Mouse (Mus musculus) mouse embryonic stem cell (cell line): Measurements from ENCODE around the gene Tfpi2.

Experiments
- in situ Hi-C, 2 experiments: fragments of 300-500 bp; cut with MboI; formaldehyde crosslinking; loops; 1 replicate in 1 of 2; 3 replicates in 1 of 2; pipeline ENCODE4 v1.14.3; 2019 to 2020; ENCODE audit warnings: low sequenced_read_pairs in 2 of 2, low pct_unique_long_range_greater_than_20kb in 1 of 2, mixed read lengths in 1 of 2; ENCODE audit not compliant: unreplicated experiment in 1 of 2

The Tfpi2 gene

DNA sequence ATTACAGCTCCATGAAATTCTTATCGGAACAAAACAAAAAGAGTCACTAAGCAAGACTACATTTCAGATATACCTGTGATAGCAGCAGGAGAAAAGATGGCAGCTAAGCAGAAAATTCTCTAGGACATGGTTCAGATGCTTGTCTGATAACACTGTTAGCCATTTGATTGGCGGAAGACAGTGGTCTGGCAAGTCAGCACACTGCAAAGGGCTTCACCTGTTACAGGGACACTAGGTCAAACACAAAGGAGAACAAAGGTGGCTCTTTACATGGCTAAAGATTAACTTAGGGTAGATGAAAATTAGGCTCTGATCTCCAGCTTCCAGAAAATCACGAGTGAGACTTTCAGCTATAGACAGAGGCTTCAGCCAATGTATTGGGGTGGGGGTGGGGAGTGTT, at the start of gene Tfpi2:
Tfpi2 (minus strand) TSS at position 170 of the 400 bp plus-strand sequence.
- in situ Hi-C loops = no loop called here

DNA sequence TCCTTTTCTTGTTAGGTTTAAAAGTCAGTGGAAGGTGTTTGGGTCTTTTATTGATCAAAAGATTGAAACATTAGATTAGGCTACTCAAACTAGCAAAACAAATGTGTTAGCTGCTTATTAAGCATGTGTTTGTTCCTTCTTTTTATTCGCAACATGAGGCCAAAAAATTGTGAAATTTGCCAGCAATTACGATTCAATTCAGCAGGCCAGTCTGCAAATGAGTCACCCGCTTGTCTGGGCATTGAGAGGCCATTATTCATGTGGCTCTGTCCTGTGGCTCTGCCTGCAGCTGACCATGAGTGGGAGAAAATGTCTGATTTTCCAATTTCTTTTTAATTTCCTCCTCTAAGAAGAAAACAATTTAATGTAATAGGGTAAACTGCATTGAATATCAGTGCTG, 42.2 kb upstream of the Tfpi2 start:
- in situ Hi-C loops = no loop called here

DNA sequence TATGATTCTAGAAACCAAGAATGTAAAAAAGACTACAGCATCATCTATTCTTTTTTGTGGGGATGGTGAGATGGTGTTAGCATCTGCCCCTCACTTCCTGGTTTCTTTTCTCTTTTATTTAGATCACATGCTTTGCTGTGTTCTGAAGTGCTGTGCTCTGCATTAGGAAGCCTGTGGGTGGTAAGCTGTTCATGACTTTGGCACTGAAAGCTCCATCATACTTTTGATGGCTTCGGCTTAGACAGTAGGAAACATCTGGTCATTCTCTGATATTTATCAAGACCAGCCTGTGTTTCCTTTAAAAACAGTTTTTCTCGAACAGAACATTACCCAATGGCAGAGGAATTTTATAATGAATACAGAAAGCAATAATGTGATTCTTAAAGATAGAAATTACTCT, 37.6 kb upstream of the Tfpi2 start:
- in situ Hi-C loops = no loop called here

DNA sequence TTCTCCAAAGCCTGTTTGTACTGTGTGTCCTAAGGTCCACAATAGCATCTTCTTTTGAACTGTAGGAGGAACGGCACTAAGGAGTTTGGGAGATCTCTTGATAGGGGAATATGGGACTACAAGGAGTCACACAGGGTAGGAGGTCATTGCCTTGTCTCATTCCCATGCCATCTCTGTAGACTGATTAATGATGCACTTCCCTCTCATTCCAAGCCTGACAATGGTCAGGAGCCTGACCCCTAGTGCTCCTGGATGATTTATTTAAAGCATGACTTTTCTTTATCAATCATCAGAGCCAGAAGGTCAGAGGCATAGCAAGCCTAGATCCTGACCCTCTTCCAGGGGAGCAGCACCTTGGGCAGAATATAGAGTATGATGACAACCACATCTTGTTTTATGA, 33.9 kb upstream of the Tfpi2 start:
- in situ Hi-C loops = no loop called here

DNA sequence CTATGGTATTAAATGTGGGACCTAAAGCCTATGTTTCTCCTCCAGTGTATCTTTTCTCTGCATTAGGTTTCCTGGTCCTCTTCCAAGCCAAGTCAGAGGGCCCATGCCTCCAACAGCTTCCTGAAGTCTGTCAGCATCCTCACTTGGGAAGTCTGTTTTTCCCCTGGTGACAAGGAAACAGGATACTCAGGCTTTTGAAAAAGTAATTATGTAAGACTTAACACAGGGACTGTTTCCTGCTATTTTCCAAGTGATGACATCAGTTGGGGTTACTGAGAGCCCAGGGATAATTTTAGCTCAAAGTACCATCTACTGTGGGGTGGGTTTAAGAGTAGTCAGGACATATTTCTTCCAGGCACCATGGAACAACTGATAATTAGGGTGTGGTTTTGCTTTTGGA, 20.8 kb upstream of the Tfpi2 start:
- in situ Hi-C loops = no loop called here

DNA sequence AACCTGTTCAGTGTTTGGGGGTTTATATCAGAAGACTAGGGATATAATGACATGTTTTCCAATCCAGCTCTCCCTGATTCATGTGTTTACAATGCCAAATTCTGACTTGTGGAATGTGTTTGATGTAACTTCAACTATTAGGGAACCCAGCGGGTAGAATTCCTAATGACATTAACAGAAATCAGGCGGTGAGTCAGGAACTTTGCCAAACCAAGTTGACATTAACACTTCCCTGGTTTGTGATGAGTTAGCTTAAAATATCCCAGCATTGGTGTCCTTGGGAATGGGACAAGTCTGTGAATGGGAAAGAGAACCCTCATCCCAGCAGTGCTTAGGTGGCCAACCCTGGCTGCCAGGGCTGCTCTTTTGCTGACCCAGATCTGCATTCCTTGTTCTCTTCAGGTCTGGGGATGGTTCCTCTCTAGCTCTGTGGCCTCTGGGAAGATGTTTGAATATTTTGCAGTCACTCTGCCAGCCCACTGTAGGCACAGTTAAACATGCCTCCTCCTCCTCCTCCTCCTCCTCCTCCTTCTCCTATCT, 19.9 kb upstream of the Tfpi2 start:
- in situ Hi-C loops = no loop called here

DNA sequence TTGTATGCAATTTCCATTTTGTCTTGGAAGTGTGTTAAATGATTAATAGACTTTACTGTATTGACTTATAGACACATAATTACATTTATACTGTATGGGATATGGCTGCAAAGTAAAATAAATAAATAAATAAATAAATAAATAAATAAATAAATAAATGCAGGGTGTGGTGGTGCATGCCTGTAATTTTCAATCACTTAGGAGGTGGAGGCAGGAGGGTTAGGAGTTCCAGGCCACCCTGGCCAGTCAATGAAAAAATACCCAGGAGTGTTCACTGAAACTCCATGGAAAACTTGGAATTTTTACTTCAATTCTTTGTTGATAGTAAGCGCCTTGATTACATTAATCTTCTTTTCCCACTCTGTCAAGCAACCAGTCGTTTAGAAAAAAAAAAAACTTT, 16.1 kb upstream of the Tfpi2 start:
- in situ Hi-C loops = no loop called here

DNA sequence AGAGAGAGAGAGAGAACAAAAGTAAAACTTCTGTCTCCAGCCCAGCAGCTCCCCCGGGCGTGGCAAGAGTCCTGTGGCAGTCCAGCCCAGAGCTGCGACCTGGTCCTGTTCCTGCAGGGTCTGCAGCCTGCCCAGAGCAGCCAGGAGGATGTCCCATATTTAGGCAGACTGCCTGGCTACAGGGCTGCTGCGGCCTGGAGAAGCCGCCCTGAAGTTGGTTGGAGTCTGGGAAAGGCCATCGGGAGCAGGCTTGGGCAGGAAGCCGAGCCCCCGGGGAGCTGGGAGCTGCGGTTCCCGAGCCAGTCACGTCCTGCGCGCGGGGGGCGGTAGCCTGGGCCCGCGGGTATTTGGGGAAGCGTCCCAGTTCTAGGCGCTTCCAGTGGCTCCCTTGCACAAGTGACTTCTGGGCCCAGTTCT, 15.2 kb upstream of the Tfpi2 start, which contains the start of gene Gng11:
Gng11 (plus strand) TSS at position 15 of the 417 bp plus-strand sequence.
- in situ Hi-C loops = no loop called here

DNA sequence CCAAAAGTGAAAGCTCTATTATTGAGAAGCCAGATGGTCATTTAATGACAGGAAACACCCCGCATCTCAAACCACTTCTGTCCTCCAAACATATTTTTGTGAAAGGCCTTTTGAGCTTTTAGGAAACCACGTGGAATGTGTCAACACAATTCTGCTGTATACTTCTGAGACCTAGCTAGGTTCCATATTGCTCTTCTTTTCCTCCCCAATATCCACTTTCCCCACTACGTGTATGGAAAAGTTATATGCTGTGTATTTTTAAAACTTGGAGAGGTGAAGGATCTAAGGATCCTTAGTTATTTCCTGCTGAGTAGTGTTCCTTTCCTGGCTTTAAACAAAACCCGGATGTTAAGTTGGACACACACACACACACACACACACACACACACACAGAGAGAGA, 14.7 kb upstream of the Tfpi2 start:
- in situ Hi-C loops = no loop called here

DNA sequence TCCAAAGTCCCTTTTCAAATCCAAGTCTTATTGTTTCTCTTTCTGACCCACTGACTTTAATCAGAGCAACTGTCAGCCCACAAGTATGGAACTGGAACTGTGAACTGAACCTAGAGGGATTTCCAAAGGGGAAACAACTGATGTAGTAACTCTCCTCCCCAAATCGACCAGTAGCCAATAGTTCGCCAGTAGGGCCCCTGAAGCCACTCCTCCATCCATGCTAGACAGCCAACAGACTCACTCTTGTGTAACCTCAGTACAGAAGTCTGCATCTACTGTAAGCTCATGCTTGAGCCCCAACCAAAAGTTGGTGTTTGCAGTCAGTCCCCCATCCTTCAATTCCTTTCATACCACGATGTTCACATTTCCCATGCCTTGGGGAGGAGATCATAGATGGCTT, 12.0 kb upstream of the Tfpi2 start:
- in situ Hi-C loops = no loop called here

DNA sequence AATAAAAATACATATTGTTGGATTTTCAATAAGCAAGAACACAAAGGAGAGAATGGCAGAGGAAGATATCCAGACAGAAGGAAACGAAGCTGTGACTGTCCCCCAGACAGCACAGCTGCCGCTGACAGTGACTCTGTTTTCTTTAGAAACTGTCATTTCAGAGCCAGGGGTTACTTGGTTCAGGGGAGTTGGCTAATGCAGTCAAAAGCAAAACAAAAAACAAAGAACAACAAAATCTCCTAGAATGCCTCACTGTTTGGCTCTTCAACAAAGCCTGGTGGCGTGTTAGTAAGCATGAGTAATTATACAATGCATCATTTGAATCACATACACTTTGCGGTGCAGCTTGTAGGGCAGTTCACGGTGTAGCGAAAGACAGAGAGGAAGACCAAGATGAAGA, 10.6 kb upstream of the Tfpi2 start:
- in situ Hi-C loops = no loop called here

DNA sequence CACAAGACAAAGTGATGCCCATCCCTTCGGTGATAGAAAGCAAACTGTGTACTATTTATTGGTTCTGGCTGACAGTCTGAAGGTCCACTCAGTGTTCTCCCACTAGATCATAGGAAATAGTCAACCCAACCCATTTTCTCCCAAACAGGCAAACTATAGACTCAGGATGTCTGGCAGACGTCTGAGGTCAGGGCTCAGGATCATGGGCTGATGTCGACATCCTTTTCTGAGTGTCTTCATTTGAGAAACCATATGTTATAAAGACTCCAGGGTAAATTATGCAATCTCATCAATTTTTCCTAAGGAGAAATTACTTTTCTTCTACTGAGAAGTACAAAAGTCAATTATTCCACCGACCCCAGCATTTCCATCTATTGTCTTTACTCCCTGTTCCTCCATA, 9.4 kb upstream of the Tfpi2 start:
- in situ Hi-C loops = no loop called here

DNA sequence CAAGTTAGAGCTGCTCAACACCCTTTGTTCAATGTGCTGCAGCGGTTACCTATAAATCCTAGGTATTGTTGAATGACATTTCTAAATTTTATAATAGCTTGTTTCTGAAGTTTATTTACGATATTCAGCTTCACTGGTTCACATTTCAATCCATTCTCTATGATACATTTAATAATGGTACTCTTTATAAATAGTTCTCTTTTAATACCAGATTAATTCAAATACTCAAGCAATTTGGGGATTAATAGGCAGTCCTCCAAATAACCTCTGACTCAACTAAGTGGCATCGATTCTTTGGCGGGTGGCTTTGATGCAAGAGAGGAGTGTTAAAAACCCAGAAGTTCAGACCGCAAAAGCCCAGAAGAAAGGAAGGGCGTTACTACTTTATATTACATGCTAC, 4.8 kb upstream of the Tfpi2 start, which contains the start of gene Gngt1:
Gngt1 (plus strand) TSS at position 301 of the 400 bp plus-strand sequence.
- in situ Hi-C loops = no loop called here

DNA sequence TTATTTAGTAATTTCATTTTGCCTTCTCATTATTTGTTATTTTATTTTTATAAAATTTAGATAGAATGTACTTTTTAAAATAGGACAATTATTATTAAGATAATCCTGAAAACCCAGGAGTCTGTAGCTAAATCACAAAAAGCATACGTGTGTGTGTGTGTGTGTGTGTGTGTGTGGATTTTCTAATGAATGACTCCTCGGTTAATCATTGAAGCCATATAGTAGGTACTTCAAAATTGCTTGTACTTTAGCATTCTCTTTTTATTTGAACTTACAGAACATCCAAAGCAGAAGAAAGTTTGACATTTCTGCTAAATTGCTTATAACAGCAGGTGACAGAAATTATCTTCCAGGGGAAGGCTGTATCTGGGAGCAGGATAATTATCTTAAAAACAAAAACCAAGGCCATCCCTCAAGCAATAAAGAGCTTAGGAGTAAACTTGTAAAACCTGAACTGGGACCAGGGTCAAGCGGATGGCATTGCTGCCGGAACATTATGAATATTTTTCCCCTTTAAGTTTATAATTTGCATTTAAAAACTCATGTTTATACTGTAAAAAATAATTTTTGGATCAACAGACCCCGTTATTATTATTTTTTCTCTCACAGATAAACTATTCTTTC, 5.9 kb downstream of the Tfpi2 start:
- in situ Hi-C loops = no loop called here

DNA sequence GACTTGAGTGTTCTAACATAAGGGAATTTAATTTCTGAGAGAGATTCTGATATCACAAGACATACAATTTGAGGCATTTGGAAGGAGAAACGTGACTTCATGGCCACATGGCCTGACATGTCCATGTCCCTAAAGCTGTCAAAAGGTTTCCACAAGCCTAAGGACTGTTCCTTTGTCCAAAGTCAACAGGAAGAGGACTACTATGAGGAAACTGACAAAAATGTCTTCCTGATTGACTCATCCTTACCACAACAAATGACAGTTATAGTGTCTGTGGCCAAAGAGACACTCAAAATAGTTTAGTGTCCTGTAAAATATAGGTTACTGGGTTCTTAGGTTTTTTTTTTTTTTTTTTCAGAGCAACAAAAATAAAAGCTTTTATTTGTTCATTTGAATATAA, 15.0 kb downstream of the Tfpi2 start:
- in situ Hi-C loops = no loop called here

DNA sequence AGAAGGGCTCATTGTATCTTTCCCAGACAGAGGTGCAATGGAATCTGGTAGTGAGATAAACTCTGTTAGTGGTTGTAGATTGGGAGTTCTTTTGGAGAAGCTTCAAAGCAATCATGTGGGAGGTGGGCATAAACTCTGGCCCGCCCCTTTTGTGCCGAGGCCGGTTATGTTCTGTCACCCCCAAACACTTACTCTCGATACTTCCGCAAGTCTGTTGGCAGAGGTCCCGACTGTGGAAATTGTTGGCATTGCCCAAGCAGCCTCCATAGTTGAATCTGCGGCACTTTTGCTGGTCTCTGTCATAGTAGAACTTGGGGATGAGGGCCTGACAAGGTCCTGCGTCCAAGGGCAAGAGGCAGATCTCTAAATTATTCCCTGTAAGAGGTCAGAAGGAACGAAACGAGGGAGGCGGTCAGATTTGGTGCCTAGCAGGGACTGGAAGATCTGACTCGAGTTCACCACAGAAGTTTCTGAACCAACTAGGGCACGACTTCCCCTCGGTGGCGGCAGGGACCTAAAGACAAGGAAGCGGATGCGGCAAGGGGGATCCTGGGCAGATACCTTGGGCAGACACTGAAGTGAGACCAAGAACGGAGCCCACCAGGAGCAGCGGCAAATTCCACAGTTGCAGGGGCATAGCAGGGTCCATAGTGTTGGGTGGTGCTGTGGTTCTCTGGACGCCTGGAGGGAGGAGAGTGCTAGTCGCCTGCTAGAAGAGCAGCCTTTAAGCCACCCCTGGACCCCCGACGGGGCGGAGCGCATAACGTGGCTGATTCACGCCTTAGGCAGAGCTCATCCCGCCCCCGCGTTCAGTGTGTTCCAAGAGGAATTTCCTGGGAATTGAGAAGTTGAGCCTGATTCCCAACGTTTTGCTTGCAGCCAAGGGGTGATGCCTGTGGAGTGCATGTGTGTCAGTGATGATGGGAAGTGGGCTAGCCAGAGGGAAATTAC, 20.8 kb downstream of the Tfpi2 start:
- in situ Hi-C loops = no loop called here

DNA sequence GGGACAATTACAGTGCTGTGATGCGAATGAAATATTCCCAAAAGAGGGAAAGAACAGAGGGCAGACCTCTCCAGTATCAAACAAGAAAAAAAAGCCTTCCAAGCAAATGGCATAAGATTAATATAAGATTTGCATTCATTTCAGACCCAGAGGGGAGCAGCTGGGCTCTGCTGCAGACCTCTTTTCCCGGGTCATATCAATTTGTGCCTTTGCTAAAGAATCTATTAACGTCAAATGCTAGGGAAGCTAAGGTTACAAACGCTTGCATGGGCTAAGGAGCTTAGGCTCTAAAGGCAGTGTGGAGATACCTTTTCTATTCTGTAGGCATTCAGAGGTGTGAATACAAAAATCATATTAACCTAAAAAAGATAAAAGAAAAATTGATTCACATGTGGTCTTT, 33.8 kb downstream of the Tfpi2 start:
- in situ Hi-C loops = no loop called here

DNA sequence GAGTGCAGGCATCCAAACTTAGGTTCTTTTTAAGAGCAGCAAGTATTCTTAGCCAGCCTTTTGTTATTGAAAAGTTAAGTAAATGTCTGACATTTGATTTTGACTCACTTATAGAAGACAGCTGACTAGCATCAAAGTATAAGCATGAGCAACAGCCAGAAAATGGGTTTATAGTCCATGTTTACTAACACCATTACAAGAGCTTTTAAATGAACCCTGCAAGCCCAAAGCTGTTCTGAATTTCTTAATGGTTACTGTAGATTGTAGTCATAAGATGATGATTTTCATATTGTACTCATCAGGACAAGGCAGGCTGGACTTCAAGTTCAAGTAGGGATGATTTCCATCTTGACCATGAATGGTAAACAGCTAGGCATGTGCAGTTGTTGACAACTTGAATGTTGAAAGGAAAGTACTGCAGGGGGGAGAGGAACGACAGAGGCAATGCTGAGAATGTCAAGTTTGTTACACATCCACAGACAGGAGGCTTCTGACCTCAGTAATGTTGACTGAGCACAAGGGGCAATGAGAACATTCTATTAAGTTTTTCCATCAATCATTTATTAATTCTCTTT, 52.5 kb downstream of the Tfpi2 start:
- in situ Hi-C loops = no loop called here

DNA sequence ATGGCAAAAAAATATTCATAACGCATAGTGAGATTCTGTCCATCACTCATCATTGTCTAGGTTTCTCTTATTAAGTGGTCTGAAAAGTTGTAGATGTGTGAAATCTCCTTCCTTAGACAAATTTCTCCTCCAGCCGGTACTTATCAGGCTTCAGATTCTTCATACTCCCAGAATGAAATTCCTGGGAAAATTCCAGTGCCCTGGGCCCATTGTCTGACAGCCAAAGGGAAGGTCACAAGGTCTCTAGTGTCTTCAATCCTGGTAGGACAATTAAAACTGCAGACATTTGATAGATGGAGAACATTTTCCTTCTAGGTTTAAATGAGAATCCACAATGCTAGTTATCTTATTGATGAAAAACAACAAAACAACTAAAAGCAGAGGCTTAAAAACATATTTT, 53.1 kb downstream of the Tfpi2 start:
- in situ Hi-C loops = no loop called here
